Mouse (Mus musculus) CD4-positive helper T cell, adult 2 months (primary cell): ENCODE measurements around the gene Abtb2.

Experiments
- DNase-seq: peaks from one replicate; pipeline ENCODE4 v3.0.0-alpha.2; 2012; ENCODE audit warnings: low read depth, missing footprints, low spot score

Abtb2 gene

DNA sequence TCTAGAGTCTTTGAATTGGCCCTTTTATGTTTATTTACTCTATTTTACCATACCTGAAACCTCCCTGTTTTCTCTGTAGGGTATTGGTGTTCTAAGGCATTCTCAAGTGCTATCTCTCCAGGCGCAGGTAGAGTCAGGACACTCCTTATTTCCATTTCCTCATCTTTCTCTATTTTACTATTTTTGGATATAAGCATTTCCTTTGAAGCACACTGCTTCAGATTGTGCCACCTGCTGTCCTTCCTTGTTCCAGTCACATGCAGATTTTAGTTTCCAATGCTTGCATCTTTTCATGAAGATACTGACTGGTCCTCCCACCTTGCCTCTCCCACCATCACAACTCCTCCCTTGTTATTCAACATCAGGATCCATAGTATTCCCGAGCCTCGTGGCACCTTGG is 47.8 kb downstream of the Abtb2 start:
- DNase-seq = no peak

DNA sequence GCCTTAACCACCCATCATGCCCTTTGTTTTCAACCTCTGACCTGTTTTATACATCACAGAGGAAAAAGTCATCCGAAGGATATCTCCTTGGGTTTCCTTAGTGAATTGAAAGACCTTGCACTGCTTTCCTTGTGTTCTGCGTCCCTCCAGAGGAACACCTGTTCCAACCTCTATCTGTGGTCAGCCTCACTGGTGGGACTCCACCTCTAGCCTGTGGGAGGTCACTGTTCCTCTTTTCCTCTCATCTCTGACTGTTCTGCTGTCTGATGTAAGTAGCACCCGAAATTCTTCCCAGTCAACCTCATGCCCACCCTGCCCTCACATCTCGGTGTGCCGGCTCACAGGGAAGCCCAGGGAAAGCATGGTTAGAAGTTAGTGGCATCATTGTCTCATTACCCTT is 48.9 kb downstream of the Abtb2 start:
- DNase-seq = no peak

DNA sequence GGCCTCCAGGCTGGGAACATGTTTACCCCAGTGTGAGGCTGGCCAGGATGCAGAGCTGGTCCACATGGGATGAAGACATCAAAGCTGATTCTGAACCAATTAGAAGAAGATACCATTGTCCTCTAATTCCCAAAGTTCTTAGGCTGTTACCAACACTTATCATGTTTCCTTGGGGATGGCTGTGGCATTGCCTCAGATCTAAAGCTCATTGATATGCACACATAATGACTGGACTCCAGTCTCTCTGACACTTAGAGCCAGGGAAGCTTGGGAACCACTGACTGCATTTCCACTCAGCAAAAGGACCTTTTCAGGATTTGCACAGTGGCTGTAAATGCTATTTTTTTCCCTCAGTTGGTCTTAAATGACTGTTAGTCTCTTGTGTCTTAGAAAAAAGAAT is 52.3 kb downstream of the Abtb2 start:
- no peak for DNase-seq

DNA sequence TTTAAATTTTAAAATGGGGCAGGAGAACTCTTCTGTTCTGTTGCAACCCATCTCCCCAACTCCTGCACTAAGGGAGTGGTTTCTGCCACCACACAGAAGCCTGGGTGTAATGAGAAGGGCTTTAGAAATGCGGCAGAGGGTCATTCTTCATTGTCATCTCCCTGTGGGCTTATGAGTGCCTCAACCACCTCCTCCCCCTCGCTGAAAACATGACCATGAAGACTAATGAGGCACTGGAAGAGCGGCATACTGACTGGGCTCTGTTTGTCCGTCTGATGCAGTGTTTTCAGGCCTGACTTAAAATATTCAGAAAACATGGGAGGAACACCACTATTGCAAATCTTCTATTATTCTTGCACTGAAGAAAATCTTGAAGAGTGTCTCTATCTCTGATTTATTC is 56.8 kb downstream of the Abtb2 start:
- no peak for DNase-seq

DNA sequence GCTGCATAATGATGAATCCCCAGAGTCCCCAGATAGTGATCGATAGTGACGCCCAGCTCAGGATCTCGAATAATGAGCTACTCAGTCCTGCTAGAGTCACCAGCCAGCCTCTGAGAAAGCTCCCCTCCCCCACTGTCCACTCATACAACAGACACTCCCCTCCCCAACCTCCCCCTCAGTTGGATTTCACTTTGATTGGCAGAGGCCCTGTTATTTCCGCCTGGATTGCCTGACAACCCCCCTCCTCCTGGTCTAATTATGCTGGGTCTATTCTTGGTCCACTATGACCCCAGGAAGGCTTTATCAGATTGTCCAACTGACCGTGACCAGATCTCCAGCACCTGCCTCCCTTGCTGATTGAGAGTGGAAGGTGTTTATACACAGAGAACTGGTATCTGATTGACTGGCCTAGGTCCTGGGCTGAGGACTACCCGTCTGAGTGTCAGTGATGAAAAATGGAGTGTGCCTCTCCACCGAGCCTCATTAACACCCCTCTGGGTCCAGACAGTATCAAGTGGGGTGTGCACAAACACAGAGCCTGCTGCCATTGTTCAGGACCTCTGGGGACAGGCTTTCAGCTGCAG is 59.3 kb downstream of the Abtb2 start:
- peak; percentile 27 for DNase-seq

DNA sequence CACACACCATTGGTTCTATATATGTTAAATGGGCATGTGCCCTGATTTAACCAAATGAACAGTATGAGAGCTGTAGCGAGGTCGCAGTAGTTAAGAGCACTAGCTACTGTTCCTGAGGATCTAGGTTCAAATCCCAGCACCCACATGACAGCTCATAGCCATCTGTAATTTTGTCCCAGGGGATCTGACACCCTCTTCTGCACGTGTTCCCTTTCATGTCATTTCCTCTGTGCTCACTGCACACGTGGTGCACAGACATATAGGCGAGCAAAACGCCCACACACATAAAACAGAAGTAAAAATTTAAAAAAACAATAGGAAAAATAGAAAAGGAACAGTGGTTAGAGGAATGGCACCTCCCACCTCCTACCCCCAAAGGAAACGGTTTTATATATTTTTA is 61.0 kb downstream of the Abtb2 start:
- DNase-seq = peak; percentile 58

DNA sequence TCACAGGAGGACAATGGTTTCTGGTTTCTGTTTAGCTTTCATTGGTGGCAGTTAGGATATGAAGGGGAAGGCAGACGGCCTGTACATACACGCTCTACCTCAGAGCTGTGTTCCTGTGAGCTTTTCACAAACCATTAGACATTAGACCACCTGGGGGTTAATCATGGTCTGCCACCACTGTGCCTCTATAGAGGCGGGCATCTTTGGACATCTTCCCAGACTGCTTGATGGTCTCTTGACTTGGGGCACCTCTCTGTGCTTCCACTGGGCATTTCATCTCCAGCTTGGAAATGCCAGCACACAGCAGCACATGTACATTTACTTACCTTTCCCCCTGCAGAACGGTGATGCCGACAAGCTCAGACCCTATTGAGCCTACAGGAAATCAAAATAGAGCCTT is 63.8 kb downstream of the Abtb2 start:
- DNase-seq = no peak

DNA sequence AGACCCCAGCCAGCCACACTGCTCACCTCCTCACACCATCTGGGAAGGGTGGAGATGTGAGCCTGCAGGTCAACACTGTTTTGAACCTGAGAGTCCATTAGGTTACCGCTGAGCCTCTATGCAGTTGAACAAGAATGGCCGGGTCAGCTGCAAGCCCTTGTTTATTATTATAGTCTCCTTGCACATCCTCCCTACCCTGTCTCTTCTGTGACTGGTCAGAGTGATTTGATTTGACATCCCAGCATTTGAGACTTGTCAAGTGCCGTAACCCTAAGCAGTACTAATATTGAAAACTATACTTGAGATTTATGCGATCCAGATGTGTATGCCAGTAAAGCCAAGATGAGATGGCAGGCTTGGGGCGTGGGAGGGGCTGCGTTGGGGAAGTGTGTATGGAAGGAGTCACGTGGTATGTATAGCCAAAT is 65.2 kb downstream of the Abtb2 start:
- no peak for DNase-seq

DNA sequence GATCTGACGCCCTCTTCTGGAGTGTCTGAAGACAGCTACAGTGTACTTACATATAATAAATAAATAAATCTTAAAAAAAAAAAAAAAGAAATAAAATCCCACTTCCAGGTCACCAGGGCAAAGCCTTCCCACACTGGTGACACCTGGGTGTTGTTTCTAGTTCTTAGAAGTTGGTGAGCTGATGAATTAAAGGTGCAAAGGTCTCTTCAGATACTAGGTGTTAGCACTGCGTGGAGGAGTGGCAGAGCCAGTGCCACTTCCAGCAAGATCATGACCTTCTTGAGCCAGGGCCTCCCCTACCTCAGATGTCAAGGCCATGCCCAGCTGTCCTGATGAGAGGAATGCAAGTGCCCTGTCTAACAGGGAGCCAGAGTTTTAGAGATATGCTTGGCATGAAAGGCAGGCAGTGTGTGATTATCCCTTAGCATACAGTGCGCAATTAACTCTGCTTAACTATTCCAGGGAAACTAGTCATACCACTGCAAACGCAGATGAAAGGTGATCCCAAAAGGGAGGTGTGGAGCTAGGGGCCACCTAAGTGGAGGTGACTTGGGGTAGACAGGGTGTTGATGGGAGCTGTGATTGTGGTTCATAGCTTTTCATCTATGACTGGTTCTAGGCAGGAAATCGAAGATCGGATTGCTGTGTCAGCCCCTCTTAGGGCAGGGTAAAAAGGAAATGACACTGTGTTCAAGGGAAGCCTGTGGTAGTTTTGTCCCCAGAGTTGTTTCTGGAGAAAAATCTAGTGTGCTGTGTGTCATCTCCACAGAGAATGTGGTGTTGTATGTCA is 66.2 kb downstream of the Abtb2 start:
- DNase-seq = peak; percentile 80

DNA sequence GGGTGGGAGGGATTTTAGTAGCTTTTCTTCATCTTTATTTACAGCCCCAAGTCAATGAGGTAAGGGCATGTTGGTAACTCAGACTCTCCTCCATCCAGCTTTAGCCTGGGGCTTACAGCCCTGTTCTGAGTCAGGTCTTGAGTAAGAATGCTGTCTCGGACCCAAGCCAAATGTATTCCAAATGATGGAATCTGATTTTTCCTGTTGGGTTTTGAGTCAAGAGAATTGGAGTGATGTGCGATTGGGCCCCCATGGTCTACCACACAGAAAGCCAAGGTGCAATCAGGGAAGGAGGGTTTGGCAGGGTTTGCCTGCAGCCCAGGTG is 66.8 kb downstream of the Abtb2 start:
- DNase-seq = no peak

DNA sequence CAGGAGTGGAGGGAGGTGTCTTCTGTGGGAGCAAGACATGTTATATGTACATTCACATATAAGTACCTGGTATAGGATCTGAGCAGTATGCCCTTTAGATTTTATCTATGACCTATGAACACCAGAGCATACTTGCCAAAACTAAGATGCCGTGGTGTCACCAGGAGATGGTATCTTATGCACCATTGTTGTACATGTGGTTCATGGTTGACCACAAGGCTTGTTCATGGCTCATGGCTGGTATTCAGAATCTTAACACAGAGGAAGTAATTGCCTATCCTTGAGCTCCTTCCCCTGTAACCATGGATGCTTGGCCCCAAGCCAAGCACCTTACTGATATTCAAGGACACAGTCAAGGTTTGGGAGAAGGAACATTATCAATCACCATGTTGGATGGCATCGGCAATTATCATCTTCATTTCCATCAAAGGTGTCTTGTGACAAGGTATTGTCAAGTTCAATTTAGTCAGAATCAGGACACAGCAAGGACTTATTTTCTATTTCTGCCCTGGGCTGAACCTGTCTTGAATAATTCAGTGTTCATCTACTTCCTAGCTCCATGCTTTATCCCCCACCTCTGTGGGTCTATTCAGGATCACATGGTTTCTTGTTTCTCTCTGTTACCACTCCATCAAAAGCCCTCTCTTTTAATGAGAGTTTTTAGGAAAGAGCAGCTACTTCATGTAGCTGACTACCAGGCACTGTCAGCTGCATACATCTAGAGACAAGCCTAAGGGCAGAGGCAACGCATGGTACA is 69.8 kb downstream of the Abtb2 start:
- peak; percentile 57 for DNase-seq

DNA sequence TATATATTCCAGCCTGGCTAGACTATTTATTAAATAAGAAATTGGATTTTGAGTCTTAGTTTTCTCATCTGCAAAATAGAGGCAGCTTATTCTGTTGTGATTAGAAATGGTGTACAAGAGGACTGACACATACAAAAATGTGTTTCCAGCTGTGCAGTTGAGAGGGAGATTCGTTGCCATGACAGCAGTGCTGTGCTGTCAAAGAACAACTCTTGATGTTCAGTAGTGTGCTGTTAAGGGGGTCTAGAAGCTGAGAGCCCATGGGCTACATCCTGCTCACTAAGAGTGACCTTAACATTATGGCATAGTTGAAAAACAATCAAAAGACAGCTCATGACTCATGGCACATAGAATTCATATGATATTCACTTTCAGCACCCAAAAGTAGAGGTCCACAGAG is 71.3 kb downstream of the Abtb2 start:
- DNase-seq = no peak

DNA sequence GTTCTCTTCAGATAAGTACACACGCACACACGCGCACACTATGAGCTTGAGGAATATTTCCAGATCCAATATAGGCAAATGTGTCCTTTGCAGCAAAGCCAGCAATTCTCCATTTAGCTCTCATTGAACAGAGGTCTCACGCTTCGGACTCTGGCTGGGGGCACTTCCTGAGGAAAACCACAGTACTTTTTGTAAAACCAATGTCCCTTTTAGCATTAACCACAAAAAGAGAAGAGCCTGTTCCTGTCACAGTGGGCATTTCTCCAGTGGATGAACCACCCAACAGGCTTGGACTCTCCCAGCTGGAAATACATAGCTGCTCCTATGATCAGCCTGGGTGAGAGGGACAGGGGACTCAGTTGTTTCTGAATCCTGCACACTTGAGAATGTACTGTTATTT is 71.8 kb downstream of the Abtb2 start:
- DNase-seq = no peak

DNA sequence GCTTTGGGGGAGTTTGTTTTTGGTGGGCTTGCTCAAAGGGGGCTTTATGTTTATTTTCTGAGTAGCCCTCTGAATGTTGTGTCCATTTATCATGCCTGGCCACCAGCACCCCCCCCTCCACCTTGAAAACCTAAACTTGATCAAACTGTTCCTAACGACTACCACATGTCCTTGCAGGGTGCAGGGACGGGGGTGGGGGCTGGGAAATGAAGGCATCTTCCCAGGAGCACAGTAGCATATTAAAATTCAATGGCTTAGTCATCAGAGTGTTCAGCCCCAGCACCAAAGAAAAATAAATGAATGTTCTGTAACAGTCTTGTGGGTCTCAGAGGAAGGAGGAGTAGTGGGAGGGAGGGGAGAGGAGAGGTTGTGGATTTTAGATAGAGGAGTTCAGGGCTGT is 73.6 kb downstream of the Abtb2 start:
- no peak for DNase-seq

DNA sequence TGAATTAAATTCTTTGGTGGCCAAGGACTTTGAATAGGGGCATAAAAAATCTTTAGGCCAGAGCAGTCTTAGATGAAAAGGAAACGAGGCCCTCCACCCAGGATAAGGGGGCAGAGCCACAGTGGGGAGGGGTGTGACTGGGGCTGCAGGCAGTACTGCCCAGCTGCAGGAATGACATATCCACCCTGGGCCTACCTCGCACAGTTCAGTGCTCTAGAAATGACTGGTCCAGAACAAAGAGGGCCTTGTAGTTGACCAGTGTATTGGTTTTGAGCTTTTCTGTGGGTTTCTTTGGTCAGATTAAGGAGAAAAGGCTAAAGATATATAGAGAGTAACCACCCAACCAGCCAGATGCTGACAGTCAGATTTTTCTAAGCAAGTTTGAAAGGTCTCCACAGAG is 74.8 kb downstream of the Abtb2 start:
- DNase-seq = no peak

DNA sequence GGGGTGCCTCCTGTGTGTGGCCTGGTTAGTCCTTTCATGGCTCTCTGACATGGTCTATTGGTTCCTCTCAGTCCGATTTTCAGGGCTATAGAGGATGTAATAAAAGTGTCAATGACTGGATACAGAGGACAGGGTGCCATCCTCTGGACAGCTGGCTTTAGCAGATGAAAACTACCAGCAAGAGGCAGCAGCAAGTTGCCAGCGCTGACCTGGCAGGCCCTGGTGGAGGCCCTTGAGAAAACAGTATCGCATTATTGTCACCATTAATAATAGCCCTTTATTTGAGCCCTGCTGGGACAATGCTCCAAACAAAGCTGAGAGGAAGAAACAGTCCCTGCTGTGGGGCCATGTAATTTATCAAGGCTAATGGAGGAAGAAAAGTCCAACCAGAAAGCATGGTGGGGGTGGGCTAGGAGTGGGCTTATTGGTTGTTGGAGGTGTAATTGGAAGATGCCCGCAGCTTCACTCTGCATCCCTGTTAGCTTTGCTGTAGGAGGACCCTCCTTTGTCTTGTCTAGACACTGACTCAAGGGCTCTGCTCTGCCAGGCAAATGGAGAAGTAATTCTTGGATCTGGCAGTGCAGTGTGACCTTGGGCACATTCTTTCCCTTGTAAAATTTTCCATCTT is 77.6 kb downstream of the Abtb2 start:
- DNase-seq = no peak

DNA sequence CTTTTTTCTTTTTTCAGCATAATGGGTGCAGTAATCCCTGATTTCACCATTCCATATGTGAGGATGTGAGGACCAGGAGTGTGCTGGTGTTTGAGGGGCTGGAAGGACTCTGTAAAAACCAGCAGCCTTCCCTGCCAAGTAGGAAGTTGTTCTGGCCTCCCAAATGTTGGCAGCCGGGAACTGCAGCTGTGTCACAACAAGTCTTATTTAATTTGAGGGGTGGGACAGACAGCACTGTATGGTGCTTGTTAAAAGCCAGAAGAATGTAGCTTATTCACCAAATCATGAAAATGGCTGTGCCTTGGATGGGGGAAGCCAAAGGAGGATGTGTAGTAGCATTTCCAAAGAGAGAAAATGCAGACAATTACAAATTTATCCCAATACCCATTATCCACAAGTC is 78.3 kb downstream of the Abtb2 start:
- no peak for DNase-seq

DNA sequence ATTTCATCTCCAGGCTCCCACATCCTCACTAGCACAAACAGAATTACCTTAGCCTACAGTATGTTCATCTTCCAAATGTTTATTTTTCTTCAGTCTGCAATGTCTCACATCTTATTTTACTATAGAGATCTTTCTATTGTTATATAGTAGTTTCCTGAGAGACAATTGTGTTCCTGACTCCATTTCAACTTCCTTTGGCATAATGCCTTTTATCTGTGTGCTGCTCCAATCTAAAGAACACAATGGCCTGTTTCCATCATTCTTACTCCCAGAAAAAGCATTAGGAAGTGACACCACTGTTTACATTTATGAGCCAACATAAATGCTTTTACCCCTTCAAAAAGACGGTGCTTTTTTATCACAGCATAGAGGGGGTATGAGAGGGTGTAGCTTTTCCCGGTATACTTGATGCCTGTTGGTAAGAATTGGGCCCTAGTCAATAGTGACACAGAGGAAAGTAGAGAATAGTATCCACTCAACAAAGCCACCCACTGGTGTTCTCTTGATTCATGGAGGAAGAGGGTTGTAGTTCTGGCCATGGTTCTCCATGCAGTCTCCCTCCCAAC is 84.3 kb downstream of the Abtb2 start:
- no peak for DNase-seq

DNA sequence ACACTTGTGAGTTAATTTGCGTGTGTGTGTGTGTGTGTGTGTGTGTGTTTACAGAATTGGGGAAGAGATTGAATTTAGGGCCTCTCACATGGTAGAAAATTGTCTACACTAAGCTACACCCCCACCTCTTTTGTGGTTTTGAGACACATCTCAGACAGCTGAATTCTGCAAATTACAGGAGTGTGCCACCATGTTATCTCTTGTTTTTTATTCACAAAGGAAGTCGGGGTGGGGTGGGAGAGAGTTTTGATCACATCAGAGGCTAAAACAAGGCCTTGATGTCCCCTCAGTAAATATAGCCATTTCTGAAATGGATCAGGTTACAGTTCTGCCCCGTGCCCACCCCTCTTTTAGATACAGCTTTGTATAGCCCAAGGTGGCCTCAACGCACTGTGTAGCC is 86.0 kb downstream of the Abtb2 start:
- peak; percentile 70 for DNase-seq

DNA sequence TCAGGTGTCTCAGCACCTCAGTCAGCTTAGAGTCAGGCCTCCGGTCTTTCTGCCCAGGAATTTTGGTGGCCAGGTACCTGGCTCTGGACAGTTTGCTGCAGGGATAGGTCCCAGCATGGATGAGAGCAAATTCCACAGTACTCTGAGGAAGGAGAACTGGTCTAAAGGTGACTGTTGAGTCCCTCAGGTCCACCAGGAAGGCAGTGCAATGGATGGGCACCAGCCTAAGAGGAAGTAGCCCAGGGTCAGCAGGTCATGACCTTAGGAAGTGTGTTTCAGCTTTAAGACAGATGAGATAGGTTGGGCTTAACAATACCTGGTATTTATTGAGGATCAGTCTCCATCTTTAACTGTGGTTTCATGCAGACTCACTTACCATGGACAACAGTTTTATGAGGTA is 88.9 kb downstream of the Abtb2 start:
- DNase-seq = no peak

DNA sequence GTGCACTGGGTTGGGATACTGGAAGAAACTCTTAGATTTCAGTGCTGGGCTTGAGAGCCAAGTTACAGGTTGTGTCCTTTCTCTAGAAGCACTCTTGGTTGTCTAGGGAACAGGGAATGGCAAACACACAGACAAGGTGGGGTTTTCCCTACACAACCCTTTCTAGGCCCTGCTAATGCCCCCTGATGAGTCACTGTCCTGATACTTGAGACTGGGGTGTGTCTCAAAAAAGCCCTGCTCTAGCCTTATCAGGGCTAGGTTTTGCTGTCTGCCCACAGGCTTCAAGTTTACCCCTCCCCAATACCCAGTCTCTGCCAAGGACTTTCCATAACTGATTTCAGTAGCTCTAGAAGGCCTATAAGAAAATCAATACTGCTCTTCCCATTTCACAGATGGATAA is 89.9 kb downstream of the Abtb2 start:
- peak; percentile 58 for DNase-seq

DNA sequence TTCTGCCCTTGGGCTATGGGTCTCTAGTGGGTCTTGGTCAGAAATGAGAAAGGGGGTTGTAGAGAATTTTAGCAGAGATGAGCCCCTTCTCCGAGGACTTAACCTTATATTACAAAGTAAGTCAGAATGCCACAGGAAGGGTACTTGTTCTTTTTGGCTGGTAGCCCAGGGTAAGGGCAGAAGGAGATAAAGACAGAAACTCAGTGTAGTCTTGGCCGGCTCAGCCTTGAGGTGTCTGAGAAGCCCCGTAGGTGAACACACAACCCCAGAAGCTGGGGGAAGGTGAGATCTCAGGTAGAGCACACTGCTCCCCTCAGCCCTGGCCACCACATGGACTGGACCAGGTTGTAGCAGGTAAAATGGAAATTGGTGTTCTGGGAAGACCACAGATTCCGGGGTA is 93.1 kb downstream of the Abtb2 start:
- no peak for DNase-seq
